Mouse (Mus musculus): ENCODE measurements around the gene Aldh1l1. TPM values are rescaled to one million over a fixed set of nuclear protein-coding genes. Genes with fewer than 3 reads are reported as not detected.

The Aldh1l1 gene
- polyA plus RNA-seq, 1 experiment from 2014 or later, result 1.2 TPM

Other genes with a start within 250 kb of the Aldh1l1 start
- not detected in 2 replicates for gene Vmn1r54, start 240.1 kb upstream of the Aldh1l1 start, polyA plus RNA-seq (2014; fragmentation: Nextera tagmentation; extraction: Ambion mirVana)
- not detected in 2 replicates for gene BC048671, start 185.2 kb upstream of the Aldh1l1 start, polyA plus RNA-seq (2014; fragmentation: Nextera tagmentation; extraction: Ambion mirVana)
- gene Chst13, start 161.2 kb upstream of the Aldh1l1 start, polyA plus RNA-seq (2014; fragmentation: Nextera tagmentation; extraction: Ambion mirVana), result not detected in 2 replicates
- gene Uroc1, start 153.1 kb upstream of the Aldh1l1 start, polyA plus RNA-seq (2014; fragmentation: Nextera tagmentation; extraction: Ambion mirVana), result not detected in 2 replicates
- 7.6 and 10.7 TPM in 2 replicates for gene Zxdc, start 116.9 kb upstream of the Aldh1l1 start, polyA plus RNA-seq (2014; fragmentation: Nextera tagmentation; extraction: Ambion mirVana)
- gene Cfap100, start 57.6 kb upstream of the Aldh1l1 start, polyA plus RNA-seq (2014; fragmentation: Nextera tagmentation; extraction: Ambion mirVana), result 0.59 and 1.3 TPM in 2 replicates
- 3.8 TPM in 2 replicates for gene Klf15, start 23.9 kb upstream of the Aldh1l1 start, polyA plus RNA-seq (2014; fragmentation: Nextera tagmentation; extraction: Ambion mirVana)
- 2.5 TPM in 2 replicates for gene Slc41a3, start 118.3 kb downstream of the Aldh1l1 start, polyA plus RNA-seq (2014; fragmentation: Nextera tagmentation; extraction: Ambion mirVana)

Data from embryonic facial prominence, embryonic 11.5 days (tissue).